Mouse (Mus musculus) neural tube, embryonic 13.5 days (tissue): ENCODE measurements around the gene Olfr1167. TPM values are rescaled to one million over a fixed set of nuclear protein-coding genes. Genes with fewer than 3 reads are reported as not detected.
"Not testable (repeated sequence)": the region's sequence is repeated elsewhere in the genome, so short reads cannot be mapped to it uniquely, and the experiment has no call there.

ENCODE experiments used
- ATAC-seq: fragments of 200-750 bp; cut with Nextera tagmentation; 2 replicates; pipeline ENCODE4 v1.8.0; 2017; ENCODE audit warnings: low read depth, mild to moderate bottlenecking, moderate TSS enrichment, moderate library complexity
- H3K27ac ChIP-seq: fragments of 300-500 bp; sonication (generic); replicated peaks from 2 replicates; pipeline ENCODE4 v1.5.1; 2015; ENCODE audit warnings: moderate library complexity, mild to moderate bottlenecking, inconsistent platforms
- H3K27me3 ChIP-seq: fragments of 300-500 bp; sonication (generic); 2 replicates; pipeline ENCODE4 v1.6.1; 2015; ENCODE audit warnings: mild to moderate bottlenecking, inconsistent platforms
- H3K36me3 ChIP-seq: fragments of 300-500 bp; sonication (generic); 2 replicates; pipeline ENCODE4 v1.6.1; 2015; ENCODE audit warnings: mild to moderate bottlenecking, inconsistent platforms
- H3K4me1 ChIP-seq: fragments of 300-500 bp; sonication (generic); replicated peaks from 2 replicates; pipeline ENCODE4 v1.6.1; 2015; ENCODE audit warnings: inconsistent platforms
- H3K4me2 ChIP-seq: fragments of 300-500 bp; sonication (generic); 2 replicates; pipeline ENCODE4 v1.6.1; 2015; ENCODE audit warnings: inconsistent platforms, mild to moderate bottlenecking, moderate library complexity
- H3K4me3 ChIP-seq: fragments of 300-500 bp; sonication (generic); 2 replicates; pipeline ENCODE4 v1.5.1; 2015; ENCODE audit warnings: mild to moderate bottlenecking, inconsistent platforms
- H3K9ac ChIP-seq: fragments of 300-500 bp; sonication (generic); 2 replicates; pipeline ENCODE4 v1.6.1; 2015; ENCODE audit warnings: moderate library complexity, mild to moderate bottlenecking, inconsistent platforms
- H3K9me3 ChIP-seq: fragments of 300-500 bp; sonication (generic); 2 replicates; pipeline ENCODE4 v1.6.1; 2016; ENCODE audit warnings: inconsistent platforms
- WGBS: fragments of 180-500 bp; shearing (Covaris S2); methylation state at CpG from one replicate; pipeline ENCODE4 v1.1.7; 2015; 5-methylcytosine and 5-hydroxymethylcytosine counted together
- polyA plus RNA-seq: library from polyadenylated mRNA; unstranded; fragments of >200 nt; fragmentation: Nextera tagmentation; extraction: Ambion mirVana; gene quantifications from 2 replicates; pipeline ENCODE4 v1.2.1, GENCODE M21; 2015

The Olfr1167 gene
- polyA plus RNA-seq, result not detected in 2 replicates

GRCm38 (mm10) chr2:88155093-88155492, at the start of gene Olfr1167:
TSS of gene Olfr1167 (minus strand) at chr2:88155193.
- H3K9me3 ChIP-seq, H3K4me1 ChIP-seq, H3K9ac ChIP-seq, ATAC-seq, H3K27me3 ChIP-seq, H3K36me3 ChIP-seq, H3K4me3 ChIP-seq, H3K27ac ChIP-seq, H3K4me2 ChIP-seq: not testable (repeated sequence)
- 81% methylated on average over 1 of the region's 1 CpGs for WGBS

- ATAC-seq, result no peak
- Histone ChIP-seq H3K27me3 (no peaks in the 10 kb centered on the region), H3K9me3 (no peaks in the 10 kb centered on the region), H3K36me3 (no peaks in the 10 kb centered on the region), H3K27ac (no peak within 1 kb of the TSS), H3K9ac (no peak within 1 kb of the TSS), H3K4me3 (no peak within 1 kb of the TSS), H3K4me1 (no peaks in the 10 kb centered on the region), H3K4me2 (no peak within 1 kb of the TSS)
- 89% methylated on average over 2 of the region's 2 CpGs for WGBS
Measured at GRCm38 (mm10) chr2:88181580-88181979, 26.6 kb upstream of the Olfr1167 start, which contains the start of gene Olfr1168. TSS of gene Olfr1168 (plus strand) at chr2:88181880.

- no peak for ATAC-seq
- no peaks in the 10 kb centered on the region for H3K27me3 ChIP-seq
- no peaks in the 10 kb centered on the region for H3K9me3 ChIP-seq
- no peak within 1 kb of the TSS for H3K27ac ChIP-seq
- no peaks in the 10 kb centered on the region for H3K36me3 ChIP-seq
- H3K9ac ChIP-seq, result no peak within 1 kb of the TSS
- H3K4me3 ChIP-seq, result no peak within 1 kb of the TSS
- no peak within 1 kb of the TSS for H3K4me2 ChIP-seq
- no peaks in the 10 kb centered on the region for H3K4me1 ChIP-seq
- 94% methylated on average over 1 of the region's 1 CpGs for WGBS
Measured at GRCm38 (mm10) chr2:88128172-88128571, 26.8 kb downstream of the Olfr1167 start, which contains the start of gene Olfr1166. TSS of gene Olfr1166 (minus strand) at chr2:88128272.

Other genes with a start within 250 kb of the Olfr1167 start
- not detected in 2 replicates for gene Olfr1155, start 210.1 kb downstream of the Olfr1167 start, polyA plus RNA-seq
- not detected in 2 replicates for gene Olfr1156, start 202.1 kb downstream of the Olfr1167 start, polyA plus RNA-seq
- not detected in 2 replicates for gene Olfr1157, start 186.9 kb downstream of the Olfr1167 start, polyA plus RNA-seq
- gene Olfr74, start 180.5 kb downstream of the Olfr1167 start, polyA plus RNA-seq, result not detected in 2 replicates
- not detected in 2 replicates for gene Olfr1158, start 165.1 kb downstream of the Olfr1167 start, polyA plus RNA-seq
- not detected in 2 replicates for gene Olfr1160, start 146.9 kb downstream of the Olfr1167 start, polyA plus RNA-seq
- not detected in 2 replicates for gene Olfr1161, start 132.4 kb downstream of the Olfr1167 start, polyA plus RNA-seq
- gene Olfr73, start 117.5 kb downstream of the Olfr1167 start, polyA plus RNA-seq, result not detected in 2 replicates
- not detected in 2 replicates for gene Olfr1162, start 104.1 kb downstream of the Olfr1167 start, polyA plus RNA-seq
- gene Olfr1163, start 83.4 kb downstream of the Olfr1167 start, polyA plus RNA-seq, result not detected in 2 replicates
- not detected in 2 replicates for gene Olfr1164, start 61.2 kb downstream of the Olfr1167 start, polyA plus RNA-seq
- not detected in 2 replicates for gene Olfr1166, start 26.9 kb downstream of the Olfr1167 start, polyA plus RNA-seq
- gene Olfr1168, start 26.7 kb upstream of the Olfr1167 start, polyA plus RNA-seq, result not detected in 2 replicates
- not detected in 2 replicates for gene Olfr1170, start 73.1 kb upstream of the Olfr1167 start, polyA plus RNA-seq
- gene Olfr1173, start 124.7 kb upstream of the Olfr1167 start, polyA plus RNA-seq, result not detected in 2 replicates
- gene Olfr1174-ps, start 159.9 kb upstream of the Olfr1167 start, polyA plus RNA-seq, result not detected in 2 replicates
- gene Olfr1175-ps, start 172.0 kb upstream of the Olfr1167 start, polyA plus RNA-seq, result not detected in 2 replicates
- gene Olfr1176, start 181.5 kb upstream of the Olfr1167 start, polyA plus RNA-seq, result not detected in 2 replicates
- not detected in 2 replicates for gene Olfr1177-ps, start 191.3 kb upstream of the Olfr1167 start, polyA plus RNA-seq
- gene Olfr1178, start 231.9 kb upstream of the Olfr1167 start, polyA plus RNA-seq, result not detected in 2 replicates